Mouse (Mus musculus) cerebellum, adult 9-10 months (tissue): ENCODE data around the gene Tnfrsf8.

ENCODE experiments used
- DNase-seq: peaks from one replicate; pipeline ENCODE4 v3.0.0; 2022

Tnfrsf8 gene

DNA sequence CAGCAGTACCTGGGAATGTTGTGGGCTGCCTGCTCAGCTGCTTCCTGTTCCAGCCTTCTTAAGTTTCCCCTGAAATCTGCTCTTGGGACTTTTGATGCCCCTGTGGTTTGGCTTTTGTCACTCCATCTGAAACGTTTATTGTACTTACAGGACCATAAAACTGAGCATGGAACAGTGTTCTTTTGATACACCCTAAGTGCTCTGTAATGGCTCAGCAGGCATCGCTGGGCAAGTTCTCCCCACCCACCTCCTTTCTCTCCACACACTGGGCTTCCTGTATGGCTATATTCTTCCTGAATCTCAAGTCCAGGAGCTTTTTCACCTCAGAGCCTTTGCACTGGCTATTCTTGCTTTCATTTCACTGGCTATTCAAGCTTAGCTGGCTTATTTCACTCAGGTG is 50.2 kb downstream of the Tnfrsf8 start:
- DNase-seq = no peak

DNA sequence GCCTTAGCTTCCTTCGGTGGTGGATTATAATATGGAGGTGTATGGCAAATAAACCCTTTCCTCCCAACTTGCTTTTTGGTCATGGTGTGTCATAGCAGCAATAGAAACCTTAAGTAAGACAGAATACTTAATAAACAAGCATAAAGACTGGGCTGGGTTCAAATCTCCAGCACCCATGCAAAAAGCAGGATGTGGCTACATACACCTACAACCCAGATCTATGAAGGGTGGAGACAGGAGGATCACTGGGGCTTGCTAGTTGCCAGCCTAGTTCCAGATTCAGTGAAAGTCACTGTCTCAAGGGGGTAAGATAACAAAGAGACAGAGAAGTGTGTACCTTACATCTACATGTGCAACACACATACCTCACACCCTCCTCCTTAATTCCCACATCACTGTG is 51.4 kb downstream of the Tnfrsf8 start:
- no peak for DNase-seq

DNA sequence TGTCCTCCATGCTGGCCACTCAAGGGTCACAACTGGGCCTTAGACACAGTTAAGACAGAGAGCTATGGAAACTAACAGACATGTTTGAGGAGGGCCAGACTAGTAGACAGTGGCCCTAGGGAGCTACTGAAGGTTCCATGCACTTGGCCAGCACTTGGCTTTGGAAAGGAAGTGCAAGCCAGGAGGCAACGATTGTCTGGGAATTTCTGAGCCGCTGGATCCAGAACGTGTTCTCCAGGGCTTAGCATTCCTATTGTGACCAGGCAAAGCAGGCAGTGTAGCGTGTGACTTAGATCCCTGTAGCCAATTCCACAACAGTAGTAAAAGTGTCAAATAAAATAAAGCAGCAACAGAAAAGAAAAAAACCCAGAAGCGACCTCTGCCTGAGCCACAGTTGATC is 54.2 kb downstream of the Tnfrsf8 start:
- DNase-seq = no peak

DNA sequence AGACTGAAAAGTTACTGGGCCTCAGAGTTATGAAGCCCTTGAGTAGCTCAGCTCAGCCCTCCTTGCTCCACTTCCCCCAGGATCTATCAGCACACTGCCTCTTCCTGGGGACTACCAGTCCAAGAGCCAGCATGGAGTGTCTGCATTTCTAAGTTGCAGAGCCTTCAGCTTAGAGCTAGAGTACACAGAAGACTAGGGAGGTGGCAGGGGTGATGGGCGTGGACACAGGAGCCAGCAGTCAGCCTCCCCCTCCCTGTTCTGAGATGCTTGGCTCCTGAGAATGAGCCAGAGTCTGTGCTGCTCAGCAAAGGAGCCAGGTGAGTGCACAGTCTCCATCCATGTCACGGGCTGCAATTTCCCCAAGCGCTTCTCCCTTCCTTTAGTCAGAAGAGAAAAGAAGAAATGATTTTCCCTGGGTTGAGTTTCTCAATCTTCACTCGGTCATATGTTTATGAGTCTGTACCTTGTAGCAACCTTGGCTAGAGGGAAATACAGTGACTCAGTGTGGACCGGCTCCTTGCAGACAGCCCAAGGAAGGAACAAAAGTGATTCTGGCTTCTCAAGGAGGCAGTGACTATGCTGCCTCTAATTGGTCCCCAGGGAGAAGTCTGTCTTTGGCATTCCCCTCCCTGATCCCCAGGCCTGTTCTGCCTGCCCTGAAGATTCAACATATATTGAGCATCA is 57.1 kb downstream of the Tnfrsf8 start:
- DNase-seq = no peak

DNA sequence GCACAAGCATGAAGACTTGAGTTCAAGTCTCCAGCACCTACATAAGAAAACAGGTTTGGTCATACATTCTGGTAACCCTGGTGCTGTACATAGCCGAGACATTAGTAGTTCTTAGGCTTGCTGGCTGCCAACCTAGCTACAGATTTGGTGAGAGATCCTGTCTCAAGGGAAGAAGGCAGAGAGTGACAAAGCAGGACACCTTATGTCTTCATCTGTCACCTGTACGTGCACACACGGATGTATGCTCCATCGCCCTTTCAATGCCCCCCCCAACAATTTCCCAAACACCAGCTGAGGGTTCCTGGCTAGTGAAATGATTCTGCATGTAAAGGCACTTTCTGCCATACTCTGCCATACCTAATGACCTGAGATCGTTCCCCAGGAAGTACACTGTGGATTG is 58.8 kb downstream of the Tnfrsf8 start:
- DNase-seq = no peak

DNA sequence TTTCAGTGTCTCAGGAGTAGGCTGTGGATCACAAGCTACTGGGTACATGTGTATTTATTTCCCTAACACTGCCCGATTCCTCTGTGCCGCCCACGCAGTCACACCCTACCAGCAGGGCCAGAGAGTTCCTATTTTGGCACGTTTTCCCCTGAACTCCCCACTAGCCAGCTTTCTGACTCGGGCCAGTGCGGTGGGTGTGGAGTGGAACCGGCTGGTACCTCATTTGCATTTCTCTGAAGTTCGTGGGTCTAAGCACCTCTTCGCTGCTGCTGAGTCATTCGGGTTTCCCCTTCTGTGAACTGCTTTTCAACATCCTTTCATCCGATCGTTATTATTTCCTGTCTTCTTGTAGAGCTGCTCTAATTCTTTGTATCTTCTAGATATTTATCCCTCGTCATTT is 60.5 kb downstream of the Tnfrsf8 start:
- DNase-seq = no peak

DNA sequence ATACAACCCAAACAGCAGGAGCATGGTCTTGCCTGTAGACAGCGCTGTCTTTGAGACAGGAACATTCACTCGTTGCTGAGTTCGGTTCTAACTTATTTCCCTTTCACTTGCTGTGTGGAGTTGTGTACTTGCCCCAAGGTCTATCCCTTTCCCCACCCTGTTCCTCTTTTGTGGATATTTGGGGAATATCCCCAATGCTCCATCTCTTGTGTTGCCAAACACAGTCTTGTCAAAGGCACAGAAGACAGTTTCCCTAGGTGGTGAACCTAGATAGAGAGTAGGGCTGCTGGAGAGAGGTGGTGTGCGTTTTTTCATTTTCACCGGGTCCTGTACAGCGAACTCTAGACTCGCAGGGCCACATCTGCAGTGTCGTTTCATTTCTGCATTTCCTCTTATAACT is 62.4 kb downstream of the Tnfrsf8 start:
- DNase-seq = no peak

DNA sequence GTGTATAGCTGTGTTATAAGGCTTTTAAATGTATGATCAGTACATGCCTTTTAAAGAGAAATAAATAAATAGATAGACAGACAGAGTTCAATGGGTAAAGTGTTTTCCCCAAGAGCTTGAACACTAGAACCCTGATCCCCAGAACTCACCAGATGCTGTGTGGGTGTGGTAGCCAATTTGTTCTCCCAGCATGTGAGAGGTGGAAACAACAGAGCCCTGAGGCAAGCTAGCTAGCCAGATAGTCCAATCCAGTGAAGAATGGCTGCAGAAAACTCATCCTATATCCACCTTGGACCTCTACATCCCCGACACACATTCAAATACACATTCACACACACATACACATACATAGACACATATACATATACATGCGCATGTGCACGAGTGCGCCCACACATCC is 63.4 kb downstream of the Tnfrsf8 start:
- DNase-seq = no peak

DNA sequence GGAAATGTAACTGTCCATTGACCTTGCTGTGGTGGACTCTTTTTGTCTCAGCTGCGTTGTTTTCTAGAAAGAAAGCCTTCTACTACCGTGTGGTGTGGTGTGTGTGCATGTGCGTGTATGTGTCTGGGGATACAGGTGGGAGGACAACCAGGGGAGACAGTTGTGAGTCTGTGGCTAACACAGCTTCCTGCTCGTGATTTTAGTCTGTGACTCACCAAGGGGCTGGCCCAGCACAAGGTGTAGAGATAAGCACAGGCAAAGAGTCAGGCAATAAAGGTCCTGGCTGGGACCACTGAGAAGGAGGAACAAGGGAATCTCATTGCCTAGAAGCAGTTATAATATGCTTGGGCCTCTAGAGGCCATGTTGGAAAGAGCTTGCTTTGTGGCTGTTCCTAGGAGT is 65.0 kb downstream of the Tnfrsf8 start:
- DNase-seq = no peak

DNA sequence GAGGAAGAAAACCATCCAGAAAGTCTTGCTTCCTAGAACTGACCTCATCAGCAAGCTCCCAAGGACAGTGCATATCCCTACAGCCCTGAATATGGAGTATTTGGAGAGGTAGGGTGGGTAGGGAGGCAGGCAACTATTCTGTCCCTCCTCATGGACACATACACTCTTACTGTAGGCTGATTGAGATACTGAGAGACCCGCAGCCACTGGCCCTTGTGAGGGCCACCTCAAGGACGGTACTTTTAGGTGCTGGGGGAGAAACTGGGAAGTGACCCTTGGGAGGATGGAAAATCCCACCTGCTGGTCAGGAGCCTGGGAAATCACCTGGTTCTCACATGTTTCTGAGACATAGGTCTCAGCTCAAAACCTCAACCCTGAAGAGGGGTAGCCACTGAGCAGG is 67.4 kb downstream of the Tnfrsf8 start:
- no peak for DNase-seq

DNA sequence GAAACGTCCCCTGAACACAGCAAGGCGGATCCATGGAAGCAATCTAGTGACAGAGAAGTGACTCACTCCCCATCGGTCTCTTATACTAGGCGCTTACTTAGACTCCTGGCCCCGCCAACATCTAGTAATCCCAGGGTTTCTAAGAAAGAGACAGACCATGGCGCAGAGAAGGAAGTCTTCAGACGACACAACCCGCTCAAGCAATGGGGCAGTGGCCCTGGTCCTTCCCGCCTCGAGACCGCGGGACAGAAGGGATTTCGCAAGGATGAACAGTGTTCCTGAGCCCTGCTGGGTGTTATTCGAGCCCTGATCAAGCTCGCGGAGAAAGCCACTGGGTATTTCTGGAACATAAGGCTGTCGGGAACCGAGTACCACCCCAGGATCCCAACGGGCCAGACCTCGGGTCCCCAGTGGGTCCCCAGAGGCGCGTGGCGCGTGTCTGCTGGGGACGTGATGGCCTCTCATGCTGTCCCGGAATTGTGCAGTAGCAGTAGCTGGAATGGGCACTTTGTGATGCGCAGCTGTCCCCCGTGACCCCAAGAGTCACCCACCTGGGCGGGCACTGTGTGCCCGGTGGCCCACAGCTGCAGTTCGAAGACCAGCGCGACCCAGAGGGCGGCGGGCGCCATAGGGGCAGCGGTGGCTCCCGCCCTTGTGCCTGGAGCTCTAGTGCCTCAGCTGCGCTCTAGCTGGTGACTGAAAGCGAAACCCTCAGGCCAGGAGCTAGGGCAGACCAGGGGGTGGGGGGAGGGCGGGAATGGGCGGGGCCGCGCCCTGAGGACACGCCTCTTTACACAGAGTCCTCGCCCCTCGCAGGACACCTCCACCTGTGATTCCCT is 68.6 kb downstream of the Tnfrsf8 start, which contains the start of gene Tnfrsf1b:
Tnfrsf1b (minus strand) TSS at position 698 of the 839 bp plus-strand sequence.
- no peak for DNase-seq

DNA sequence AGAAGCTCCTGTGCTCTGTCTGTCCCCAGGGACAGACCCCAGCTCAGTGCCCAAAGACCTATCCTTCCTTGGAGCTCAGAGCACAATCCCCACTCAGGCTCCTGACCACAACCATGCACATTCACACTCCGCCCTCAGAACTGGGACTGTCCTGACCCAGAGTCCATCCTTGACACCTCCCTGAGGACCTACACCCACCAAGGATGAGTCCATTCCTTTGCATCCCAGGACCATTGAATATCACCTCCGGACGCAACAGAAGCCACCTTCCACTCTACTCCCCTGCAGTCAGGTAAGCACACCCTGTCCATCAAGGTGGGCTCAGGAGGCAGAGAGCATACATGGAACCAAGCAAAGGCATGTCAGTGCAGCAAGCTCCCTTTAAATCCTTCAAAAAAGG is 69.4 kb downstream of the Tnfrsf8 start:
- no peak for DNase-seq

DNA sequence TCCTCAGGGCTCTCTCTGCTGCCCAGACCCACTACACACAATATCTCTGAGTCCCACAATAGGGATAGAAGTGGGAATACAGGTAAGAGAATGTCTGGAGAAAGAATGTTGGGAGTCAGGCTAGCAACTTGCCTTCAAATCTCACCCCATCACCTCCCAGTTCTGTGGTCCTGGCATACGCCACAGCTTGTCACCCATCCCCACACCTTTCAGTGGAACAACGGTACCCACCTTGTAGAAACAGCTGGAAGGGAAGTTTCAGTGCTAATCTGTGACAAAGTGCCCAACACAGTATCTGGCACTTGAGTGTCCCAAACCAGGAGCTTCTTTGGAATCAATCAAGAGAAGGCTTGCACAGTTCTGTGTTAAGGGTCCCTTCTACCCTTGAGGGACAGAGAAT is 70.3 kb downstream of the Tnfrsf8 start:
- no peak for DNase-seq

DNA sequence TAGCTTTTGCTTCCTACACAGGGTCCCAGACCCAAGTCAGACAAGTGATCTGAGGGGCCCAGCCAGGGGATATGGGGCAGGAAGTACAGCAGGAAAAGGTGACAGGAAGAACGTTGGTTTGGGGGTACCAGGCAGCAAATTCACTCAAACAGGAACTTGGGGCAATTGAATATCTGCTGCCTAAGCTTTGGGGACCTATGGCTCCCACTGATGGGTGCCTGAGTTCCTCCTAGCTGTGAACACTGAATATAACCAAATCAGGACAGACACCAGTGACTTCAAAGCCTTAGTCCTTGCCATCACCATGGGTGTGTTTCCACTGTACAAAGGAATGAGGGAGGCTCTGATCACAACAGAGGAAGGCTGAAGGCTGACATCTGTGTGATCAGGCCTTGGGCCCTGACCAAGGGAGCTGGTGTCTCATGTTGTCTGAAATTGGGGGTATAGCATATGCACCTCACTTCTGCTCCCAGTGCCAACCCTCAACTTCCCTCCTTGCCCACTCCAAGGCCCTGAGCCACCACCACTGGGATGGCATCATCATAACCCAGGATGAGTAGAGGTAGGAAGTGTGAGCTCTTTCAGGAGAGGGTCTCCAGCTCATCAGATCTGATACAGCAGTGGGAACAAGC is 72.1 kb downstream of the Tnfrsf8 start:
- DNase-seq = no peak

DNA sequence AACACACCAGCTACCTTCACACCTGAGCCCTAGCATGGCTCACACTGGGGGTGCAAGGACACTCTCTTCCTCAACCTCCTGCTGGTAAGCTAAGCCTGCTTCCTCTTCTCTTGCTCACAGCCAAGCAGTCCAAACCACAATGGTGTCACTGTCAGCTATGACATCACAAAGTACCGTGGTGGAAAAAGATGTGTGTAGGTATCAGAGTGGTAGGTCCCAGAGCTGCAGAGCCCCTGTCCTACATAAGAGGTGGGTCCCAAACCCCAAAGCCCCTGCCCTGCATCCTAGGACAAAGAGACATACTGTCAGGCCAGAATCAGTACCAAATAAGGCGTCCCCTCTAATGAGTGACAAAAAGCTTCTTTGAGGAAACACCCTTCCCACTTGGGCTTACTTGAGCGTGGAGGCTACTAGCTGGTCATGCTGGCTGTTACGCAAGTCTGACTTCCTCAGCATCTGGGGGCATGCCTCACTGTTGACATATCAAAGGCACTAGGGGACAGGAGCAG is 74.2 kb downstream of the Tnfrsf8 start:
- DNase-seq = no peak

DNA sequence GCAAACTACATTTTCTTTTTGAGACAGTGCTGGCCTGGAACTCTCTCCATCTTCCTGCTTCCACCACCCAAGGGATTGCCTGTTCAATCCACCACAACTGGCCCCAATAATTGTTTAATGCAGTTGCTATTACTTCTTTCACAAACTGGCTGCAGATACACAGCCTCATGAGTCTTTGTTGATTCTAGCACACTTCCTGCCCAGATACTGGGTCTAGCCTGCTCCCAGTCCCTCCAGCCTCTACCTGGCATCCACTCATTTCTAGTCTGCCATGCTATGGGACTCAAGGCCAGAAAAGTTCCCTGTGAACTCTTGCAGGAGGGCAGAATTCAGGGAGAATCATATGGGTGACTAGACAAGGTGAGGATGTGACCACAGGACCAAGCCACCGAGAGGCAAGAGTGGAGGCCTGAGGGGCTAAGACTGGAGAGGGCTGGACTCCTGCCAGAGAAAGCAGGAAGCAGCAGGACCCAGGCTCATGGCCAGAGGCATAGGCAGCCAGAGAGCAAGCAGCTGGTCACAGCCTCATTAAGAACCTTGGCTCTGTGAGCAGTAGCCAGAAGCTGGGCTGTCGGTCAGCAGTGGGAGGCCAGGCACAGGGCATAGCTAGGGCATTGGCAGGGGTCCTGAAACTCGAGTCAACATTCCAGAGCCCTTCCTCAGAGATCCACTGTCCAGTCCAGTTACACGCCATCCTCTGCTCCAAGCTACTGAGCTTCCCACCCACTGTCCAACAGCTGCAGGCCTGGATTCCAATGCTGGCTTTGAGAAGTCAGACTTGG is 75.7 kb downstream of the Tnfrsf8 start:
- DNase-seq = no peak

DNA sequence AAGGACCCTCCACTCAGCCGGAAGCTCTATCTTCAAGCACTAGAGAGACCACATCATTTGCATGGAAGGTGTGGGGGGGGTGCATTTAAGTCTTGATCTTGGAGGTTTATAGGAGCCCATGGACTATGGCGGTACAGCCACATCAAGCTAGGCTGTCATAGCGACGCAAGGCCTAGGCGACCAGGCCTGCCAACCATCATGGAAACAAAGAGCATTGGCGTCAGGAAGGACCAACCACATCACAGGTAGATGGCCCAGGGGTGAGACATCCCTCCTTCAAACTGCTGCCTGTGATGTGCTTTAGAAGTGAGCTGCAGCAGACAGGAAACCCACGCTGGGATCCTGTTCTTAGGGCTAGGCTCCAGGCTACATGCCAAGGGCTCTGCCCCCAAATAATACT is 78.9 kb downstream of the Tnfrsf8 start:
- DNase-seq = no peak

DNA sequence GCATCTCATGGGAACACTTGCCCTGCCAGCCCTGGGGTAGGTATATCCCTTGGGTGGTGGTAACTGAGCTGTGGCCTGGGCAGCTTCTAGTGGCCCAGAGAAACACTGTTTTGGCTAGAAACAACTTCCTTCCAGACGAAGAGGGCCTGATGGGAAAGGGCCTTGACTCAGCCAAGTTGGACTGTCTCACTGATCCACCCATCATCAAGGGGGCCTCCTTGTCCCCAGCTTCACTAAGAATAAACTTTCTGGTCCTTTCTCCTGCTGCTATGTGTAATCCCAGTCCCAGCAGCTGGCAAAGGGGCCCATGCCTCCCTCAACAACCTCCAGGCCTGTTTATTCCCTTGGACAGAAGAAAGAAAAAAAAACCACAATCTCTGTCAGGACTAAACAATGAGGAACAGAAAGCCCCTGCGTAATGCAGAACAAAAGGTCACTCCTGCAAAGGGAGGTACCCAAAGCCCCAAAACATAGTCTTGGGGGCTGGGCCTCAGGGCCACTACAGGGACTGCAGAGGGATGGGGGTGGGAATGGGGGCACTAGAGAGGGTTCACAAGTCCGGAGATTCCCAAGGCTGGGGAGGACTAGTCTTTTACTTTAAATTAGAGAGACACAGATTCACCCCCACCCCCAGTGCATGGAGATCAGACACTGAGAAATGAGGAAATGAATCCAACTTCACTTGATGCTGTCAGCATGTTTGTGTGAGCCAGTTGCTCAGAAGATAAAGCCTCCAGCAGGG is 81.3 kb downstream of the Tnfrsf8 start:
- no peak for DNase-seq

DNA sequence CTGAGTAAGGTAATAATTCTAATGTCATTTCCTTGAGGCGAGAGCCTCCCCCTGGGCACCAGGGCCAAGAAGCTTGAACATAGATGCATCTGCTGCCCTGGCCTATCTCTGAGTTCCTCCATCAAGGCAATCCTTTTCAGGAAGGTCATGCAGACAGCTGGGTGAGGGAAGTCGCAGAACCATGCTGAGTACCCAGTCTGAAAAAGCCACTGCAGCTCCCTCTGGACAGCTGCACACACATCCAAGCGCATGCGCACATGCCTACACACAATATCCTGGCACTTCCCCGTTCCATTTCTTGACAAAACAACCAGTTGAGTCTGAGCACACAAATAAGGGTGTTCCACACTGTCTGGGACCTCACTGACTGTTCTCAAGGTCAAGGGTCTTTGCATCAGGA is 83.2 kb downstream of the Tnfrsf8 start:
- DNase-seq = no peak

DNA sequence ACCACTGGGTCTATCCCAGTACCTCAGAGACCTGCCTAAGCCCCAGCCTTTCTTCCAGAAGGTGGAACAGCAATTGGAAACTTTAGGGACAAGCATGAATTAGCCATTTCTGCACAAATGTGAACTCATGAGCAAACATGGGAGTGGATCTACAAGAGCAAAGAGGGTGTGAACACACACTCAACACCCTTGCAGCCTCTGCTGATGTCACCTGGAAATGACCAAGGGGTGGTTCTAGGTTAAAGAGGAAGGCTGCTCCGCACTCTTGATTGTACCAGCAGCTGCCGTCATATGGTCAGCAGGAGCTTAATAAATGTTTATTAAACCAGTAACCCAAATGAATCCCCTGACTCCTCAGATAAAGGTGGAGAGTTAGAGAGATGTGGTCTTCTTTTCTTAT is 84.3 kb downstream of the Tnfrsf8 start:
- no peak for DNase-seq

DNA sequence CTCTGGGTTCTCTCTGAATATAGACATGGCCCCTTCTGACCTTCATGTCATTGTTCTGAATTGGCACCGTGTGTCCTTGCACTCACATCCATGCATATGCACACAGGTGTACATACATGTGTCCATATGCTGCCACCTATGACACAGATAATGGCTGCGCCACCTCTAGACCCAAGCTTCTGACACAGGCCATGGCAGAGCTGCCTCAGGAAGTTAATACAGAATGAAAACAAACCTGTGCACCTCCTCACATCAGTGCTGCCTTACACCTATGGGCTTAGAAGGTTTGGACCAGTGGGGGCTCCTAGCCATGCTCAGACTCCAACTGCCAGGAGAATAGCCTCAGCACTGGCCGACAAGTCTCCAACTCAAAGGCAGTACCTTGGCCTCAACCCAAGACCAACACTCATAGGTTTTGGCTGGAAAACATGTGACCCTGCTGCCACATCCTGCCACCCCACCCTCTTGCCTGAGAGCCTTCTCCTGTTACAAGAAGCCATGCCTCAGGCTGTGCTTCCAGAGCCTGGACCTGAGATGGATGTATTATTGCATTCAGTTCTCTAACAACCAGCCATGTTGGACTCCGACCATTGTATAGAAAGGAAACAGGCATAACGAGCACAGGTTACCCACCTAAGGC is 85.3 kb downstream of the Tnfrsf8 start:
- DNase-seq = no peak

DNA sequence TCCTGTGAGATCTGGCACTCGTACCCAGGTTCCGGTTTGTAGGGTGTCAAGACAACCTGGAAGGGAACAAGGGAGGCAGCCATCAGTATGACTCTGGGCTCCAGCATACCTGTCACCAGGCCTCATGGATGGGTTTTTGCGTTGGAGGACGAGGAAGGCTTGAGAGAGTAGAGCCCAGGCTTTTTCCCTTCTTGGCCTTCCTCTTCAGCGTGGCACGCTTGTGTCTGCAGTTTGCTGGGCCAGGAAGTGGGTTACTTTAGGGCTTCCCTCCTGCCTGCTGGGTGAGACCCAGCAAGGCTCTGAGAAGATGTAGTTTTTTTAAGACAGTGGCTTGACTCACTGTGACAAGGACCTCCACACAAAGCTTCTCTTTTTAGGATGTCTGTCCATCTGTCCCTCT is 85.9 kb downstream of the Tnfrsf8 start:
- no peak for DNase-seq
